Mouse (Mus musculus) frontal cortex, postnatal 25 days (tissue): Measurements from ENCODE around the gene Nek11.
A peak's percentile ranks its signal among the peaks of the same experiment; 100 is the strongest.

Source experiments
- DNase-seq, 2 experiments: peaks; one replicate each; pipeline ENCODE4 v3.0.0; 2022; ENCODE audit warnings: low spot score in 2 of 2

Gene Nek11

GRCm38 (mm10) chr9:105395218-105395627 is at the start of gene Nek11, which contains the start of gene Aste1:
Gene Nek11, minus strand, starts transcription at chr9:105395524.
Gene Aste1, plus strand, starts transcription at chr9:105395392.
- DNase-seq: peak; percentile 82 to 87

GRCm38 (mm10) chr9:105408549-105408948 is 13.2 kb upstream of the Nek11 start:
- no peak for DNase-seq

DNA sequence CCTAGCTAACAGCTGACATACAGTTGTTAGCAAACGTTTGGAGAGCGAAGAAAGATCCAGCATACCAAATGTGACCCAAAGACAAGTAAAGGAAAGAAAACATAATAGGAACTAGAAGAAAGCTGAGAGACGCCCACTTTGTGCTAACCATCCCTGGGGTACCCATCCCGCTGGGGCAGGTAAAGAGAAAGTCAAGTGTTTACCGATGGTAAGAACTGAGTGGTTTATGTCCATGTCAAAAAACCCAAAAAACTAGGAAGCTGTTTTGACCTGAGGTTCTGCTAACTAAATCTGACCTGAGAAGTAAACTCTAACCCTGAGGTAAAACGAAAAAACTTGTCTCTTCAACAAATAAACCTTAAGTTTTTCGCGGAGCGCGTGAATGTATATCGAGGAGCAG is 604 bp downstream of the Nek11 start:
- no peak for DNase-seq

- DNase-seq: no peak
These were observed 4.7 kb downstream of the Nek11 start for GRCm38 (mm10) chr9:105390616-105391015.

DNA sequence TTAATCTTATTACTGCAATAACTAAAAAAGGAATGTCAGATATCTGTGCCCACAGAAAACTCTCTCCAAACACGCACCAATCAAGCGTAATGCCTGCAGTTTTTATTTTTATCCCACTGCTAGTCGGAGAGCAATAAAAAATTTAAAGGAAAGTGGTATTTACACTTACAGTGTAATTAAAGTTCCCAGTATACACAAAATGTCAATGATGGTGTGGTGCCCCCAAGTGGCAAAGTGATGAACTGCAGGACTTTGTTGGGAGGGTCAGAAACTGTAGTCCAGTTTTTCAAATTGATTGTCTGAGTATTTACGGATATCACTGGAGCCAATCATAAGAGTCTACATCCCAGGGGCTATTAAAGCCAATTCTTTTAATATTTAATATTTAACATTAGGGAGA is 6.0 kb downstream of the Nek11 start:
- DNase-seq: peak; percentile 78 to 81

GRCm38 (mm10) chr9:105387403-105387802 is 7.9 kb downstream of the Nek11 start:
- no peak for DNase-seq

GRCm38 (mm10) chr9:105379533-105380145 is 15.7 kb downstream of the Nek11 start:
- no peak for DNase-seq

DNA sequence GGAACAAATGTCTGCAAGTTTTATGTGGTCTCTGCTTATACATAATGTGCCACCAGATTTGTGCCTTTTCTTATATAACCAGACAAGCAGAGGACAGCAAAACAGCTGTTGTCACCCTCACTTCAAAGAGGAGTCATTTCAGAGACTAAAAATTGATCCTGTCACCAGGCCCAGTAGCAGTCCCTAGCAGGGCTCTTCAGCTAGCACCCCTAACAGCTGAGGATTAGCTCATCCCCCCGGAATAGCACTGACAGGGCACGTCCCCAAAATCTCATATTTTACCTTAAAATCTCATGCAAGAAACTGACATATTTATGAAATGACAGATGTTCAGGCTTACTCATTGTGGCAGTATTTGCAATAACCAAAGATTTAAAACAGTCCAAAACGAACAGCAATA is 17.7 kb downstream of the Nek11 start:
- DNase-seq: no peak

DNA sequence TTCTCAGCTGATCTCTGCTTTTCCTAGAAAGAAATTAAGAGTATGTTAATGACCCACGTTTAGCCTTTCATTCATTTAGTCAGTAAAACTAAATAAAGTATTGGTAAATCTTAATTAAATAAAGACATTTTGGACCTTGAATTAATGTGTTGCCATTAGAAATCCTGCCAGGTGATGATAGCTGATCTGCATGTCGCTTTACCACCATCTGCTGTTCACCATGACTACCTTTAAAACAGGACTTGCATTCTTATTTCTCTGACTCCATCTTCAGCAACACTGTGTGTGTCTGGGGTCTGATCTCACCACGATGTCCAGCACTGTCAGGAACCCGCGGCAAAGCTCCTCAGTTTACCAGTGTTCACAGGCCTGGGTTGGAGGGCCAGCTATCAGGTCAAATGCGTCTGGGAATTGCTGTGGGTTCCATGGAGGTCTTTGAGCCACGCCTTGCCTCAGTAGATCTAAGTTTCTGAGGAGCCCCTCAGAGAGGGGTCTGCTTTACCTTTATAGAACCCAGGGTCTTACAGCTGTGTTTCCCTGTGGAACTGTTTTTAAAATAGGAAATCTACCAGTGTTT is 18.3 kb downstream of the Nek11 start:
- no peak for DNase-seq

DNA sequence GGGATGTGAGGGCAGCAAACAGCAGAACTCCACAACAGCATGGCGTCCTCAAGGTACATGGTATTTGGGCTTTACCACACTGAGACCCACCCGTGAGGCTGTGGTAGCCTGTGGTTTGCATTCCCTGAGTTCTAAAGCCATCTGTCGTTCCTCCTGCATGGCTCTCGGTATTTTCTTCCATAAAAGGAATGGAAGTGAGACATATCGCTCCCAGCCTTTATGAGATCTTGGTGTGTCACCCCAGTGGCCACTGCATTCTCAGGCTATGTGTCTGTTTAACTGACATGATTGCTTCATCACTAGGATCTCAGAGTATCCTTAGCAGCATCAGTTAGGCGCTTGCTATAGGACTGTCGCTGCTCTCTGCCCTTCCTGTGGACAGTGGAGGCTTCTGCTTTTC is 18.9 kb downstream of the Nek11 start:
- no peak for DNase-seq

DNA sequence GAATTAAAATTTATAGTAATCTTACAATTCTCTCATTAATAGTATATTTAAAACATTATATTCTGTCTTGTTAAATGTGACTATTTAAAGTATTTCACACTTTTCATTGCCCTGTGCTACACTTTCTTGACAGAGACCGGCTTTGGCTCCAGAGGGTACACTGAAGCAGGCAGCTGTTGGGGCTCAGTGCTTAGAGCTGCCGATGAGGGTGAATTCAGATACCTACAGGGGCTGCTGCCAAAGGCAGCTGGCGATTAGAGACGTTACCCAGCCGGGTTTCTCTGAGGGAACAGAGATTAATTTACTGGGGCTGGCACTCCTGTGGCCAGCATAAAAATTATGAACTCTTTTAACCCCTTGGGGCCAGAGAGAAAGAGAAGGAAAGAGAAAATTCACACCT is 21.0 kb downstream of the Nek11 start:
- DNase-seq: no peak

DNA sequence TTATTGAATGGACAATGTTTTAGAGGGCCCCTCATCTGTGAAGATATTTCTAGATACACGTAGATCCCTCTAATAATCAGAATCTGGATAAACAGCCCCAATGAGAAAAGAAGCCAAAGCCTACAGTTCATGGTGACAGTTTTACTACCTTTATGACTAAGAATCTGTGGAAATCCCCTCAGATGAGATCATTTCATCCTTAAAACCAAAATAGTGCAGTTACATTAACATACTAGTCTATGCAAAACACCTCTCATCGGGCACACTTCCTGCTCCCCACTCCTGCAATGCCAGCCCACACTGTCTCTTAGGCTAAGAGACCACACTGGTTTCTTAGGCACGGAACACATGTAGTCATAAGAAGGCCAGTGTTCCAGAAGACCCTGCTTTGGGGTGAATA is 26.7 kb downstream of the Nek11 start:
- no peak for DNase-seq

GRCm38 (mm10) chr9:105366199-105366598 is 29.1 kb downstream of the Nek11 start:
- no peak for DNase-seq

GRCm38 (mm10) chr9:105363520-105364231 is 31.6 kb downstream of the Nek11 start:
- DNase-seq: no peak

- DNase-seq: no peak
These were observed 33.1 kb downstream of the Nek11 start for GRCm38 (mm10) chr9:105362181-105362580.

GRCm38 (mm10) chr9:105349034-105349433 is 46.3 kb downstream of the Nek11 start:
- DNase-seq: no peak

- DNase-seq: no peak
These were observed 46.9 kb downstream of the Nek11 start for GRCm38 (mm10) chr9:105348242-105349031.

- DNase-seq: no peak
These were observed 52.2 kb downstream of the Nek11 start for GRCm38 (mm10) chr9:105342994-105343656.

DNA sequence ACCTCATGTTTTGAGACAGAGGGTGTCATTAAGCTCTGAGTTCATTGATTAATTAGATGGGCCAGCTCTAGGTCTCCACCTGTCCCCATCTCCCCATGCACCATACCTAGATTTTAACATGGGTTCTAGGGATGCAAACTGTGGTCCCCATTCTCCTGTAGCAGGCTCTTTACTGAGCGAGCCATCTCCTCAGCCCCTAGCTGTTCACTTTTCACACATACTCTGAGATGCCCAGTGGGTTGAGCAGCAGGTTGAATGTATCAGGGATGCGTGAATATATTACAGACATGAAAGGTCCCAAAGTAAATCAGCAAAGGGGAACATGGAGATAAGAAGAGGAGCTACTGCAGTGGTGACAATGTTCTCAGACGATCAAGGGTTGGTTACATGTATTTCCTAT is 52.8 kb downstream of the Nek11 start:
- DNase-seq: no peak

DNA sequence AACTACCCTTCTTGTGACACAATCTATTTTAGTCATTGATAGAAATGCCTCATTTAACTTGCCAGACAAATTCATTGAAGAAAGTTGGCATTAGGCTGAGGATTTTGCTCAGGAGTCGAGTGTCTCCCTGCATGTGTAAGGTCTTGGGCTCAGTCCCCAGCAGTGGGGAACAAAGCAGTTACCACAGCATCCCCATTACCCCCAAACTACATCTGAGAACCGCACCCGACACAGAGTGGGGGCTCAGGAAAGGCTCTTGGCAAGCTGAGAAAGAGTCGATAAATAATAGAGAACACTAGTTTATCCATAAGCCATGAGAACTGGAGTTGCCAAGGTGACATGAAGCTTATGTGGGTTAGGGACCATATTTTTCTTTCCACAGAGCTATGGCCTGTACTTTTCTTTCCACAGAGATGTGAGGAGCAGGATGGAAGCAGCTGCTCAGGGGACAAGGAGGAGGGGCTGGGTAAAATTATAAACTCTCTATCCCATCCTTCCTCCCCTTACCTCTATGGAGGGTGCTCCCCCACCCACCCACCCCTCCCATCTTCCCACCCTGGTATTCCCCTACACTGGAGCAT is 62.8 kb downstream of the Nek11 start:
- DNase-seq: no peak

GRCm38 (mm10) chr9:105321856-105322255 is 73.5 kb downstream of the Nek11 start:
- no peak for DNase-seq
